Mouse (Mus musculus) cerebellum, adult 11 months (tissue): Measurements from ENCODE around the gene Tomt.
"Not testable (repeated sequence)": the region's sequence is repeated elsewhere in the genome, so short reads cannot be mapped to it uniquely, and the experiment has no call there.

Source experiments
- DNase-seq: peaks from one replicate; pipeline ENCODE4 v3.0.0; 2022

Tomt gene

DNA sequence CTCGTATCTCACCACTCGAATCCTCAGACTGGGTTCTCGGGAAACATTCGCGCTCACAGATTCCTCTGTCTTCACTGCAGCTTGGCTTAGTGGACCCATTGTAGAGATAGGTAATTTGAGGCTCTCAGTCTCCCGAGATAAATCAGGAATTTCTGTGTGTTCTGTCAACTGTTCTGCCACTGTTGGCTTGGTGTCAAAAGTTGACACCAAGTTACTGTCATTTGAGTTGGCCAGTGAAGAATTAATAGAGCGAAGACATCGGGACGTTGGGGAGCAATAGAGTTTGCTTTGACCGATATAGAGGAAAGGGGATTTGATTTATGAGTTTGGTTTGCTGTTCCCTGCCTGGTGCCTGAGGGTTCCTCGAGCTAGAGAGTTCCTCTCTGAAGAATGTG is at the start of gene Tomt:
Tomt (minus strand) TSS at position 73 of the 395 bp plus-strand sequence.
- no peak for DNase-seq

GRCm38 (mm10) chr7:101955862-101956261 is 49.7 kb upstream of the Tomt start:
- no peak for DNase-seq

- DNase-seq = no peak
Observed at GRCm38 (mm10) chr7:101955276-101955675, 49.1 kb upstream of the Tomt start.

- no peak for DNase-seq
Observed at GRCm38 (mm10) chr7:101954163-101954562, 48.0 kb upstream of the Tomt start.

GRCm38 (mm10) chr7:101952098-101952497 is 45.9 kb upstream of the Tomt start:
- DNase-seq = no peak

DNA sequence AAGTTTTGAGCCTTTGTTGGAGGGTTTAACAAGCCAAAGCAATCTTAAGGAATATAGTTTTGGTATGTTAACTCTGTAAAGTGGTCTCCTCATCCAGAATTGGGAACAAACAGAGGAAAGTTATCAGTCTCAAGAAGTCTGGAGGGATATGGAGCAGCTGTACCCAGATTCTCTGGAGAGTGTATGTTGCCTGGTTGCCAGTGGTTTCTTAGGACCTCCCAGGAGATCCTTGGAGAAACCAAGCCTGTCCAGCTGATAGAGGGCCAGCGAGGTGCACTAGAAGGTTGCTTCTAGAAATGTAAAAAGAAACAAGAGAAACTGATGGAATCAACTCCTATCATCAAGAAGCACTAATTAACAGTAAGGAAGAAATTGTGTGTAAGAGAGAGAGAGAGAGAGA is 45.5 kb upstream of the Tomt start:
- DNase-seq = no peak

GRCm38 (mm10) chr7:101949008-101949407 is 42.8 kb upstream of the Tomt start:
- not testable (repeated sequence) for DNase-seq

DNA sequence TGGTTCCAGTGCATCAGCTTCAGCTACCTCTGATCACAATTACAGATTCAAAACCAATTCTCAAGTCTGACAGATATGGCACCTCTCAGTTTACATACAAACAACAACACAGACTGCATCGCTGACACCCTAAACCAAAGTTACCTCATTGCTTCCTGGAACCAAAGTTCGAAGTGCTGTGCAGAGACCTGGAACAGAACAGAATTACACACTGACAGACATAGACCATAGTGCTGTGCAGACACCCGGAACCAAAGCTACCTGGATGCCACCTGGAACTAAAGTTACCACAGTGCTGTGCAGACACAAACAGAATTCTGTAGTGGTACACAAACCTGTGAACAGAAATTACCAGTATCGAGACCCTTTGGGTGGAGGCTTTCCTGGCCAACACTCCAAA is 33.6 kb upstream of the Tomt start:
- no peak for DNase-seq

DNA sequence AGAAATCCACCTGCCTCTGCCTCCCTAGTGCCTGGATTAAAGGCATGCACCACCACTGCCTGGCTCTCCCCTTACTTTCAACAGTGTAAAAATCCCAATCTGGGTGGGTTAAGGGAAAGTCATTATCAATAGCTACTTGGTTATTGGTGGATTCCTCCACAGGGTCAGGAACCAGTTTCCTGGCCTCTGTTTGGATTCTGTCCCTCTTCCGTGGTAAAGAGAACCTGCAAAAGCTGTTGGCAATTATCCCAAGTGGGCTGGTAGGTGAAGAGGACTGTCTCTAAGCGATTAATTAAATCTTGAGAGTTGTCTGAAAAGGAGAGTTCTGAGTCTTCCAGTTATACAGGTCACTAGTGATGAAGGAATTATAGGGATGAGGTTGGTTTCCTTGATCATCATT is 32.2 kb upstream of the Tomt start:
- peak; percentile 32 for DNase-seq

- peak; percentile 89 for DNase-seq
Observed at GRCm38 (mm10) chr7:101937569-101937968, 31.4 kb upstream of the Tomt start.

GRCm38 (mm10) chr7:101936996-101937395 is 30.8 kb upstream of the Tomt start:
- peak; percentile 26 for DNase-seq

GRCm38 (mm10) chr7:101935957-101936356 is 29.8 kb upstream of the Tomt start:
- DNase-seq = no peak

DNA sequence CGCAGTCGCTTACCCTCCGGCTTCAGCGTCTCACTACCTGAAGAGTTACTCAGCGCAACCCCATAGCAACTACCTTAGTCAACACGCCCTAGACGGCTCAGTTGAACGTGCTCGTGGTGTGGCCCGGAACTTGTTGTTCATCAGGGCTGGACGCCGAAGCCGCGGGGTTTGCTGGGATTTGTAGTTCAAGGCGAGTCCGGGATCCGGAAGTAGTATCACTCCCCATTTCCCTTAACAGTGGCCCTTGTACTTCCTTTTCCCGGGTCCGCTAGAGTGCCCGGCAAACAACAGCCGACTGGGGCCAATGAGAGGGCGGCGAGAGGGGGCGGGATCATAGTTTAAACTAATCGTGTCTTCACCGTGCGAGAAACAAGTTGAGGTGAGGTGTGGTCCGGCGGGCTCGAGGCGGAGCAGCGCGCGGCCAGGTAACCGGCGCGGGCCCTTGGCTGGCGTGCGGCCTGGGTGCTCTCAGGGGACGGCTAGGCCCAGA is 27.6 kb upstream of the Tomt start, which contains the start of the genes Lrrc51 and Numa1:
Lrrc51 (minus strand) TSS at position 145 of the 490 bp plus-strand sequence.
Numa1 (plus strand) TSS at position 361 of the 490 bp plus-strand sequence.
- DNase-seq = peak; percentile 93

DNA sequence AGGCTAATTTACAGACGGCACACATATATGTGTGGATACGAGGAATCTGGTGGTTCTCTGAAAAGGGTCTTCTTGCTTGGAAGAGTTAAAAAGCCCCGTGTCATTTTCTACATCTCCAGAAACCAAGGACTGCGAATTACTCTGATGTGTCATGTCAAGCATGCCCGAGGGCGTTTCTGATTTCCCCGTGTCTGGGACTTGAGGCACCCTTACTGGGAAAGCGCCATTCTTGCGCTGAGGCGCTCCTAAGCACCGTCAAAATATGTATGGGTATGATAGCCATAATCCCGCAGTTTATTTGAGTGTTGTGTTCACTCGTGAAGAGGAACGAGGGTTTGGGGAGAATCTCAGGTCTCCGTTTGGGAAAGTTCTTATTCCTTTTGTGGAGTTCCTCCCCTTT is 27.1 kb upstream of the Tomt start:
- peak; percentile 27 for DNase-seq

DNA sequence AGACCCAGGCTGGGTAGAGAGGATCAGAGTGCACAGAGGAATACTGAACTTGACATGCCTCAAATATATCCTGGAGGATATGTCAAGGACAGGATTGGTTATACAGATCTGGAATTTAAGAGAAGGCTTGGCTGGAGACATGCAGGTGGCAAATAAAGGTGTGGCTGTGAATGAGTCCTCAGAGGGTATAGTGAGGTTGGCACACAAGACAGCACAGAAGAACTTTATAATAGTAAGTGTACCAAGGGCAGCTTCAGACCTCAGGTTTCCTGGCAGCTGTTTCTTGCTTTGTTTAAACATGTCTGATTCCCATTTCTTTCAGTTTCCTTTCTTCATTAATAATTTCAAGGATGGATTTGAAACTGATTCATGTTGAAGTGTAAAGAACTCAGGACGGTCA is 26.4 kb upstream of the Tomt start:
- no peak for DNase-seq

GRCm38 (mm10) chr7:101928093-101928492 is 21.9 kb upstream of the Tomt start:
- no peak for DNase-seq

- DNase-seq = not testable (repeated sequence)
Observed at GRCm38 (mm10) chr7:101925892-101926291, 19.7 kb upstream of the Tomt start.

DNA sequence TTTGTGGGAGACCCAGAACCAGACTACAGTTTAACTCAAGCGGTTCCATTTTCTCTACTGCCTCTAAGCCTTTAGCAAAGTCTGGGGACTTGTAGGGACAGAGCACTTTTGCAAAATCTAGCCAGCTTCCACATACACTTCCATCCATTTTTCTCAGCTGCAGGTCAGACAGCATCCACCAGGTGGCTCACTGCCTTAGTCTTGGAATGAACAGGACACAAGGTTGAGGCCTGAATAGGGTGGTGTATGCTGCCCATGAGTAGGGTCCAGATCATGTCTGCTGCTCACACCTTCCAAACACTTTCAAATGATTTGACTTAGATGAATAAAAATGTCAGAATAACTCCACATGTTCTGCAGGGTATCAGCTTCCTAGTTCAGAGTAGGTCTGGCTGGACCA is 11.9 kb upstream of the Tomt start:
- DNase-seq = peak; percentile 58

GRCm38 (mm10) chr7:101911982-101912381 is 5.8 kb upstream of the Tomt start:
- no peak for DNase-seq

DNA sequence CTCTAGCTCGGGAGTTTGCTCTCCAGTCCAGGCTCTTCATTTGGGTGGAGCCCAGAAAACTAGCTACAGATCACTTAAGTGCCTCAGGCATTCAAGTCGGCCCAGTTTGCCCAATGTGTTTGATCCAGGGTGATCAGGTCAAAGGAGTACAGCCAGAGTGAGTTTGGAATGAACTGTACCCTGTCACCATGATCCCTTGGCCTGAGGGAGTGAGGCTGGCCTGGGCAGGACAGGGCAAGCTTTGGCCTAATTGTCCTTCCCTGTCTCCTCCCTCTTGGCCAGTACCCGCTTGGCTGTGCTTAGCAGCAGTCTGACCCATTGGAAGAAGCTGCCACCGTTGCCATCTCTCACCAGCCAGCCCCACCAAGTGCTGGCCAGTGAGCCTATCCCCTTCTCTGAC is 4.0 kb upstream of the Tomt start:
- no peak for DNase-seq

- DNase-seq = no peak
Observed at GRCm38 (mm10) chr7:101908367-101908766, 2.2 kb upstream of the Tomt start.

GRCm38 (mm10) chr7:101906696-101907095 is 537 bp upstream of the Tomt start:
- DNase-seq = no peak

DNA sequence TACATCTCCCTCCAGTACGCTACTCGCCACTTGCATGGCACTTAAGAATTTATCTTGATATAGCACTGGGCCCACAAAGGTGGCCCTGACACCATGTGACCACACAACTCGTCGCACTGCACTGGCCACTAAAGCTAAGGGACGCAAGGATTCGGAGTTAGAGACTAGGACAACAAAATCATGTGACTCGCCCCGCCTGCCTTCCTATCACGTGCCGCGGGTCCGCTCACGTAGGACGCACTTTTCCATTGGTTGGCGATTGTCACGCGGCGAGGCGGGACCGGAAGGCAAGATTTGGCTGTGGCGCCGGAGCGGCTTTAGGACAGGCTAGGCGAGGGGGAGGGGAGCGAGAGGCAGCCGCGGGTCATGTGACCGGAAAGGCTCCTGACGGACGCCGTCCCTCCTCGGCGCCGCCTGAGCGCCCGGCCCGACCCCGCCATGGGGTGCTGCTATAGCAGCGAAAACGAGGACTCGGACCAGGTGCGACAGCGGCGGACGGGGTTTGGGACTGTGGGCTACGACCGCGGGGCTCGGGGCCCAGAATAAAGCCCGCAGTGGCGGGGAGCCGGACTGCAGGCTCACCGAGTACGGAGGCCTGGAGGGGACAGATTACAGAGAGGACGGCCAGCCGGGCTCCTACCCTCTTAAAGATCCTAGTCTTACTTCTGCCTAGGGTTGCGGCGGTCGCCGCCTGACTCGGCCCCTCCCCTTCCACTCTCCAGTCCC is 435 bp downstream of the Tomt start, which contains the start of gene Lamtor1:
Lamtor1 (plus strand) TSS at position 344 of the 726 bp plus-strand sequence.
- peak; percentile 99 for DNase-seq

- DNase-seq = no peak
Observed at GRCm38 (mm10) chr7:101902846-101903245, 3.3 kb downstream of the Tomt start.

GRCm38 (mm10) chr7:101901969-101902368 is 4.2 kb downstream of the Tomt start:
- no peak for DNase-seq
